Mouse (Mus musculus) neural tube, embryonic 15.5 days (tissue): ENCODE results near the gene Eno1. TPM values are rescaled to one million over a fixed set of nuclear protein-coding genes. Genes with fewer than 3 reads are reported as not detected.
"Not testable (repeated sequence)": the region's sequence is repeated elsewhere in the genome, so short reads cannot be mapped to it uniquely, and the experiment has no call there.

Experiments used
- ATAC-seq: fragments of 200-750 bp; cut with Nextera tagmentation; 2 replicates; pipeline ENCODE4 v1.8.0; 2017; ENCODE audit warnings: mild to moderate bottlenecking, moderate TSS enrichment, moderate library complexity; ENCODE audit not compliant: low FRiP score
- H3K27ac ChIP-seq: fragments of 300-500 bp; sonication (generic); replicated peaks from 2 replicates; pipeline ENCODE4 v1.5.1; 2015; ENCODE audit warnings: mild to moderate bottlenecking, inconsistent platforms
- H3K27me3 ChIP-seq: fragments of 300-500 bp; sonication (generic); replicated peaks from 2 replicates; pipeline ENCODE4 v1.6.1; 2015; ENCODE audit warnings: inconsistent platforms
- H3K36me3 ChIP-seq: fragments of 300-500 bp; sonication (generic); 2 replicates; pipeline ENCODE4 v1.6.1; 2015; ENCODE audit warnings: inconsistent platforms
- H3K4me1 ChIP-seq: fragments of 300-500 bp; sonication (generic); 2 replicates; pipeline ENCODE4 v1.6.1; 2015; ENCODE audit warnings: inconsistent platforms
- H3K4me2 ChIP-seq: fragments of 300-500 bp; sonication (generic); 2 replicates; pipeline ENCODE4 v1.6.1; 2015; ENCODE audit warnings: inconsistent platforms, mild to moderate bottlenecking, moderate library complexity
- H3K4me3 ChIP-seq: fragments of 300-500 bp; sonication (generic); replicated peaks from 2 replicates; pipeline ENCODE4 v1.5.1; 2015; ENCODE audit warnings: mild to moderate bottlenecking, inconsistent platforms
- H3K9ac ChIP-seq: fragments of 300-500 bp; sonication (generic); replicated peaks from 2 replicates; pipeline ENCODE4 v1.6.1; 2015; ENCODE audit warnings: mild to moderate bottlenecking, inconsistent platforms
- H3K9me3 ChIP-seq: fragments of 300-500 bp; sonication (generic); replicated peaks from 2 replicates; pipeline ENCODE4 v1.6.1; 2016; ENCODE audit warnings: inconsistent platforms
- WGBS: fragments of 180-500 bp; shearing (Covaris S2); methylation state at CpG from one replicate; pipeline ENCODE4 v1.1.7; 2015; ENCODE audit warnings: mixed read lengths; 5-methylcytosine and 5-hydroxymethylcytosine counted together
- polyA plus RNA-seq: library from polyadenylated mRNA; unstranded; fragments of >200 nt; fragmentation: Nextera tagmentation; extraction: Ambion mirVana; gene quantifications from 2 replicates; pipeline ENCODE4 v1.2.1, GENCODE M21; 2015

Eno1 gene
- polyA plus RNA-seq, 1 experiment from 2014 or later: 1,173 TPM

GRCm38 (mm10) chr4:150270718-150271117 lies 34.2 kb downstream of the Eno1 start:
- WGBS: 85% methylated on average over 4 of the region's 4 CpGs
- H3K27ac ChIP-seq, H3K36me3 ChIP-seq, H3K9me3 ChIP-seq, H3K4me2 ChIP-seq, ATAC-seq, H3K27me3 ChIP-seq, H3K4me3 ChIP-seq, H3K9ac ChIP-seq: not testable (repeated sequence)
- H3K4me1 ChIP-seq: peaks cover 35% of the 10 kb centered on the region

- ATAC-seq: peak; percentile 63; the same call in 1 of the 2 replicates
- WGBS: 2% methylated on average over 9 of the region's 9 CpGs
- H3K36me3 ChIP-seq: no peaks in the 10 kb centered on the region
- H3K4me3 ChIP-seq: no peak overlapping the region
- peak overlapping the region; percentile 75 for H3K27ac ChIP-seq
- 0 out of 2 replicates have a peak overlapping the region, but pooled peaks have one; percentile 5 for H3K9ac ChIP-seq
- no peaks in the 10 kb centered on the region for H3K9me3 ChIP-seq
- peak overlapping the region; percentile 31 for H3K4me2 ChIP-seq
- H3K27me3 ChIP-seq: no peaks in the 10 kb centered on the region
- peaks cover 22% of the 10 kb centered on the region for H3K4me1 ChIP-seq
Measured at GRCm38 (mm10) chr4:150272725-150273124, 36.2 kb downstream of the Eno1 start.

GRCm38 (mm10) chr4:150275531-150275930 lies 39.0 kb downstream of the Eno1 start:
- Histone ChIP-seq H3K27ac (no peak overlapping the region), H3K4me1 (peaks cover 24% of the 10 kb centered on the region), H3K36me3 (no peaks in the 10 kb centered on the region), H3K9ac (no peak overlapping the region), H3K4me2 (no peak overlapping the region), H3K4me3 (no peak overlapping the region), H3K9me3 (no peaks in the 10 kb centered on the region), H3K27me3 (no peaks in the 10 kb centered on the region)
- 87% methylated on average over 5 of the region's 5 CpGs for WGBS
- no peak for ATAC-seq

- not testable (repeated sequence) for H3K9me3 ChIP-seq, ATAC-seq, H3K4me2 ChIP-seq, H3K4me3 ChIP-seq, H3K36me3 ChIP-seq, H3K9ac ChIP-seq, H3K27ac ChIP-seq, H3K27me3 ChIP-seq
- 72% methylated on average over 7 of the region's 7 CpGs for WGBS
- peaks cover 16% of the 10 kb centered on the region for H3K4me1 ChIP-seq
Measured at GRCm38 (mm10) chr4:150279336-150279735, 42.8 kb downstream of the Eno1 start.

GRCm38 (mm10) chr4:150280002-150280401 lies 43.5 kb downstream of the Eno1 start:
- H3K27me3 ChIP-seq: no peaks in the 10 kb centered on the region
- no peaks in the 10 kb centered on the region for H3K36me3 ChIP-seq
- WGBS: 48% methylated on average over 2 of the region's 2 CpGs
- H3K4me1 ChIP-seq: peaks cover 16% of the 10 kb centered on the region
- no peak overlapping the region for H3K4me2 ChIP-seq
- H3K4me3 ChIP-seq: no peak overlapping the region
- H3K9ac ChIP-seq: no peak overlapping the region
- H3K27ac ChIP-seq: peak overlapping the region; percentile 98
- no peaks in the 10 kb centered on the region for H3K9me3 ChIP-seq
- no peak for ATAC-seq

- Histone ChIP-seq H3K4me2 (peak overlapping the region; percentile 64), H3K36me3 (no peaks in the 10 kb centered on the region), H3K4me3 (peak overlapping the region; percentile 98; the same call in 1 of the 2 replicates), H3K27ac (peak overlapping the region; percentile 98), H3K9ac (0 out of 2 replicates have a peak overlapping the region, but pooled peaks have one; percentile 82), H3K27me3 (no peaks in the 10 kb centered on the region), H3K4me1 (peaks cover 17% of the 10 kb centered on the region), H3K9me3 (no peaks in the 10 kb centered on the region)
- WGBS: 32% methylated on average over 4 of the region's 4 CpGs
- no peak for ATAC-seq
Measured at GRCm38 (mm10) chr4:150280459-150280858, 43.9 kb downstream of the Eno1 start.

GRCm38 (mm10) chr4:150281018-150281761 lies 44.7 kb downstream of the Eno1 start, which contains the start of gene Rere:
Gene Rere, plus strand, starts transcription at chr4:150281646.
- peak within 1 kb of the TSS; percentile 98 for H3K27ac ChIP-seq

GRCm38 (mm10) chr4:150281891-150282630 lies 45.5 kb downstream of the Eno1 start:
- Histone ChIP-seq H3K27ac (peak overlapping the region; percentile 98), H3K9me3 (no peaks in the 10 kb centered on the region), H3K4me3 (peak overlapping the region; percentile 98), H3K27me3 (no peaks in the 10 kb centered on the region), H3K4me1 (peaks cover 28% of the 10 kb centered on the region), H3K36me3 (no peaks in the 10 kb centered on the region), H3K9ac (peak overlapping the region; percentile 98), H3K4me2 (peak overlapping the region; percentile 61)
- WGBS: under 1% methylated on average over 50 of the region's 50 CpGs
- ATAC-seq: peak; percentile 12; the same call in 1 of the 2 replicates

More at GRCm38 (mm10) chr4:150281018-150281761, 44.7 kb downstream of the Eno1 start, which contains the start of gene Rere:
- H3K9ac ChIP-seq: peak within 1 kb of the TSS; percentile 98
- no peaks in the 10 kb centered on the region for H3K27me3 ChIP-seq
- H3K4me1 ChIP-seq: peaks cover 22% of the 10 kb centered on the region
- no peaks in the 10 kb centered on the region for H3K9me3 ChIP-seq
- peak; percentile 99 for ATAC-seq
- WGBS: under 1% methylated on average over 59 of the region's 60 CpGs
- peak within 1 kb of the TSS; percentile 98 for H3K4me3 ChIP-seq
- no peaks in the 10 kb centered on the region for H3K36me3 ChIP-seq
- H3K4me2 ChIP-seq: peak within 1 kb of the TSS; percentile 64

GRCm38 (mm10) chr4:150282631-150283334 lies 46.3 kb downstream of the Eno1 start:
- peaks cover 32% of the 10 kb centered on the region for H3K4me1 ChIP-seq
- H3K36me3 ChIP-seq: no peaks in the 10 kb centered on the region
- H3K27ac ChIP-seq: peak overlapping the region; percentile 98
- H3K4me2 ChIP-seq: peak overlapping the region; percentile 61
- H3K9me3 ChIP-seq: no peaks in the 10 kb centered on the region
- H3K4me3 ChIP-seq: peak overlapping the region; percentile 98
- ATAC-seq: no peak
- WGBS: 2% methylated on average over 5 of the region's 5 CpGs
- no peaks in the 10 kb centered on the region for H3K27me3 ChIP-seq
- H3K9ac ChIP-seq: peak overlapping the region; percentile 98

- Histone ChIP-seq H3K4me3 (peak overlapping the region; percentile 98), H3K4me2 (peak overlapping the region; percentile 61), H3K4me1 (peaks cover 34% of the 10 kb centered on the region), H3K27me3 (no peaks in the 10 kb centered on the region), H3K9ac (peak overlapping the region; percentile 98), H3K36me3 (no peaks in the 10 kb centered on the region), H3K9me3 (no peaks in the 10 kb centered on the region), H3K27ac (peak overlapping the region; percentile 98)
- ATAC-seq: no peak
- 0% methylated on average over 2 of the region's 2 CpGs for whole genome bisulfite sequencing
Measured at GRCm38 (mm10) chr4:150283335-150283638, 46.8 kb downstream of the Eno1 start.

GRCm38 (mm10) chr4:150283993-150284392 lies 47.5 kb downstream of the Eno1 start:
- peak overlapping the region; percentile 61 for H3K4me2 ChIP-seq
- H3K4me3 ChIP-seq: peak overlapping the region; percentile 98
- peak overlapping the region; percentile 98 for H3K27ac ChIP-seq
- 2% methylated on average over 6 of the region's 6 CpGs for WGBS
- peaks cover 41% of the 10 kb centered on the region for H3K4me1 ChIP-seq
- no peak for ATAC-seq
- H3K9ac ChIP-seq: peak overlapping the region; percentile 36
- H3K9me3 ChIP-seq: no peaks in the 10 kb centered on the region
- H3K36me3 ChIP-seq: no peaks in the 10 kb centered on the region
- no peaks in the 10 kb centered on the region for H3K27me3 ChIP-seq
